Comparison of ENCODE assay signal across 17 mouse cellular contexts in genomic region chr10:21680789-21681188, GRCm38 (mm10).
DNase-seq lines count a peak whose midpoint lies in the region; ATAC-seq lines count a peak whose summit lies in the region.
"Had no signal": no experiment of that assay in that cellular context is flagged by ENCODE, and none has a peak within 500 bp of the region (broad histone marks: within the 10 kb centered on the region; RNA-seq: fewer than 3 reads in every experiment).

No protein-coding gene starts in this region.

- peak; percentile 11 for DNase-seq in embryo, embryonic 10 days (ENCODE audit: low spot score)
- no peak for DNase-seq in embryo, embryonic 11 days
- DNase-seq in hindbrain, embryonic 14.5 days (ENCODE audit: low spot score) = no peak
- no peak for DNase-seq in gastrocnemius, adult 8-10 months (ENCODE audit: low spot score in 2 of 2)
- no peak for DNase-seq in adrenal gland, adult 8-10 months
- no peak for DNase-seq in B cell, adult 2 months
- DNase-seq: adrenal gland, postnatal 36 days; cerebellum, postnatal 36 days; gastrocnemius, postnatal 36 days; kidney, adult 8-10 months; lung, postnatal 36 days; right cerebral cortex, postnatal 14 days had no signal

- no peaks in the 10 kb centered on the region for H3K9me3 ChIP-seq in forebrain, embryonic 13.5 days (replicated peaks)
- H3K9me3 ChIP-seq in hindbrain, embryonic 14.5 days (ENCODE audit: control insufficient read depth, low read length) = no peaks in the 10 kb centered on the region
- no peaks in the 10 kb centered on the region for H3K9me3 ChIP-seq in midbrain, embryonic 15.5 days
- H3K9me3 ChIP-seq: limb, embryonic 12.5 days; liver, embryonic 15.5 days had no signal

- no peaks in the 10 kb centered on the region for H3K36me3 ChIP-seq in forebrain, embryonic 13.5 days (ENCODE audit: poor library complexity, severe bottlenecking)
- no peaks in the 10 kb centered on the region for H3K36me3 ChIP-seq in hindbrain, embryonic 14.5 days (replicated peaks; ENCODE audit: control insufficient read depth, insufficient read depth)
- H3K36me3 ChIP-seq in midbrain, embryonic 15.5 days (replicated peaks) = no peaks in the 10 kb centered on the region
- H3K36me3 ChIP-seq: limb, embryonic 12.5 days; liver, embryonic 15.5 days had no signal

- H3K4me1 ChIP-seq in forebrain, embryonic 13.5 days = peaks cover 19% of the 10 kb centered on the region
- H3K4me1 ChIP-seq in hindbrain, embryonic 14.5 days (replicated peaks; ENCODE audit: control insufficient read depth, insufficient read depth, low read length) = 0 out of 2 replicates have a peak, but pooled peaks cover 7% of the 10 kb centered on the region
- H3K4me1 ChIP-seq in midbrain, embryonic 15.5 days = peaks cover 18% of the 10 kb centered on the region

- no peak overlapping the region for H3K27ac ChIP-seq in forebrain, embryonic 13.5 days
- H3K27ac ChIP-seq in hindbrain, embryonic 14.5 days = no peak overlapping the region
- H3K27ac ChIP-seq in midbrain, embryonic 15.5 days = 0 out of 2 replicates have a peak overlapping the region, but pooled peaks have one; percentile 7
- H3K27ac ChIP-seq: limb, embryonic 12.5 days; liver, embryonic 15.5 days had no signal

- no peaks in the 10 kb centered on the region for H3K27me3 ChIP-seq in forebrain, embryonic 13.5 days
- no peaks in the 10 kb centered on the region for H3K27me3 ChIP-seq in hindbrain, embryonic 14.5 days (ENCODE audit: control insufficient read depth, insufficient read depth, low read length)
- no peaks in the 10 kb centered on the region for H3K27me3 ChIP-seq in midbrain, embryonic 15.5 days (replicated peaks)
- H3K27me3 ChIP-seq: CH12.LX; limb, embryonic 12.5 days; liver, embryonic 15.5 days had no signal

- WGBS in forebrain, embryonic 13.5 days = 19% methylated on average over 4 of the region's 4 CpGs
- WGBS in hindbrain, embryonic 14.5 days = 26% methylated on average over 4 of the region's 4 CpGs
- 12% methylated on average over 4 of the region's 4 CpGs for WGBS in midbrain, embryonic 15.5 days

- H3K4me3 ChIP-seq in forebrain, embryonic 13.5 days = no peak overlapping the region
- H3K4me3 ChIP-seq in hindbrain, embryonic 14.5 days (replicated peaks; ENCODE audit: low read length) = no peak overlapping the region
- no peak overlapping the region for H3K4me3 ChIP-seq in midbrain, embryonic 15.5 days
- H3K4me3 ChIP-seq: limb, embryonic 12.5 days; liver, embryonic 15.5 days had no signal

- no peak overlapping the region for H3K4me2 ChIP-seq in forebrain, embryonic 13.5 days
- H3K4me2 ChIP-seq in hindbrain, embryonic 14.5 days (replicated peaks) = no peak overlapping the region
- no peak overlapping the region for H3K4me2 ChIP-seq in midbrain, embryonic 15.5 days
- H3K4me2 ChIP-seq: limb, embryonic 12.5 days; liver, embryonic 15.5 days had no signal

- peak; percentile 82 for ATAC-seq in forebrain, embryonic 13.5 days
- peak; percentile 80 for ATAC-seq in hindbrain, embryonic 14.5 days (ENCODE audit: low FRiP score)
- ATAC-seq in midbrain, embryonic 15.5 days (replicated peaks) = peak; percentile 87

- H3K9ac ChIP-seq in forebrain, embryonic 13.5 days = no peak overlapping the region
- H3K9ac ChIP-seq in hindbrain, embryonic 14.5 days = no peak overlapping the region
- no peak overlapping the region for H3K9ac ChIP-seq in midbrain, embryonic 15.5 days
- H3K9ac ChIP-seq: limb, embryonic 12.5 days; liver, embryonic 15.5 days had no signal
